Mouse (Mus musculus) brain, embryonic 14.5 days (tissue): ENCODE measurements around the gene Olfr699. TPM values are rescaled to one million over a fixed set of nuclear protein-coding genes. Genes with fewer than 3 reads are reported as not detected.
"Not testable (repeated sequence)": the region's sequence is repeated elsewhere in the genome, so short reads cannot be mapped to it uniquely, and the experiment has no call there.

Source experiments
- DNase-seq: peaks from one replicate; pipeline ENCODE4 v3.0.0-alpha.2; 2011; ENCODE audit warnings: low read depth
- CTCF ChIP-seq: fragments of 200-500 bp; IDR thresholded peaks from 2 replicates; pipeline ENCODE4 v1.5.1; 2012; ENCODE audit warnings: inconsistent platforms, mild to moderate bottlenecking, moderate library complexity, borderline replicate concordance; ENCODE audit not compliant: insufficient read depth, insufficient read length; ENCODE audit errors: extremely low read depth
- POLR2A ChIP-seq: fragments of 200-500 bp; IDR thresholded peaks from 2 replicates; pipeline ENCODE4 v1.6.1; 2012; ENCODE audit warnings: mild to moderate bottlenecking, inconsistent platforms, borderline replicate concordance; ENCODE audit not compliant: poor library complexity, insufficient read depth, insufficient read length, severe bottlenecking; ENCODE audit errors: extremely low read depth
- polyA plus RNA-seq: library from polyadenylated mRNA; depleted of rRNA; stranded (reverse); fragments of >200 nt; gene quantifications from 2 replicates; pipeline ENCODE4 v1.2.3, GENCODE M21; 2012; rRNA removed

Olfr699 gene
- not detected in 2 replicates for polyA plus RNA-seq

- TF ChIP-seq POLR2A, result no peak
- TF ChIP-seq CTCF, result no peak
- DNase-seq, result no peak
These were observed at the start of gene Olfr699 for GRCm38 (mm10) chr7:106793098-106793497. TSS of gene Olfr699 (minus strand) at chr7:106793198.

DNA sequence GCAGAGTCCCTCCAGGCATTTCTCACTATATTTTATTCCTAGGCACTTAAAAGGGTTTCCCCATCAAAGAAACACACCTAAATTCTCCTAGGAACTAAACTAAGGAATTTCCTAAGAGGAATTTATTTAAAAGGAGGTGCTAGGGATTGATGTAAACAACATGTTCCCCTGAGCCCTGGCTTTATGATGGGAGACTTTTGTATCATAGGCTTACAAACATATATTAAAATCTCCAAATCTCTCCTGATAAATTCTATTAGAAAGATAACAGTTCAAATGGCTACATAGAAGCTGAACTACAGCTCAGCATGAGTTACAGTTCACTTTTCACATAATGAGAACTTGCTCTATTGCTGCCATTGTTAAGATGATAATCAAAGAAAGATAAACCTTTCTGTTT, 40.8 kb upstream of the Olfr699 start, which contains the start of gene Olfr702:
Gene Olfr702 (minus strand): TSS at position 101 of the 400 bp plus-strand sequence.
- TF ChIP-seq CTCF, result no peak
- no peak for TF ChIP-seq POLR2A
- no peak for DNase-seq

DNA sequence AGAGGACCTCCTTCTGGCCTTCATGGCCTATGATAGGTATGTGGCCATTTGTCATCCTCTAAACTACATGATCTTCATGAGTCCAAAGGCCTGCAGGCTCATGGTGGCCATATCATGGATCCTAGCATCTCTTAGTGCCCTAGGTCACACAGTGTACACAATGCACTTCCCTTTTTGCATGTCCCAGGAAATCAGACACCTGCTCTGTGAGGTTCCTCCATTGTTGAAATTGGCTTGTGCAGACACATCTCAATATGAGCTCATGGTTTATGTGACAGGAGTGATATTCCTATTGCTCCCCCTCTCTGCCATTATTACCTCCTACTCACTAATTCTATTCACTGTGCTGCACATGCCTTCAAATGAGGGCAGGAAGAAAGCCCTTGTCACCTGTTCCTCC, 25.4 kb upstream of the Olfr699 start:
- no peak for DNase-seq
- TF ChIP-seq CTCF, result no peak
- no peak for TF ChIP-seq POLR2A

DNA sequence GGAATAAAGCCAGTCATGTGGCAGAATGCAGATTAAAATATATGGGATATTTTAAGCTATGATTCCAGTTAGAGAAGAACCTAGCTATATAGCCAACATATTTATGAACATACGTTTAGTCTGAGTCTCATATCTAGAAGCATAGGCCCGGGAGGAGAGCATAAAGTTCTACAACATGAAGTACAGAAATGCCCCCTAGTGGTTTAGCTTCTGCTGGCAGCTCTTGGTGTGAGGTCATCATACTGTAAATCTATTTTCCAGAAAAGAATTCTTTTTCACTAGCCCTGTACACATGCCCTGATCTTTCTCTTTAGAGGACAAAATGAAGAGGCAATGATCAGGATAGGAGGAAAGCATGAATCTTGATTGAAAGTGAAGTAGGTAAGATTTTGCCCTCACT, 22.8 kb upstream of the Olfr699 start:
- DNase-seq, result peak; percentile 1
- TF ChIP-seq POLR2A (no peak), CTCF (peak; percentile 3; the same call in 1 of the 2 replicates)

DNA sequence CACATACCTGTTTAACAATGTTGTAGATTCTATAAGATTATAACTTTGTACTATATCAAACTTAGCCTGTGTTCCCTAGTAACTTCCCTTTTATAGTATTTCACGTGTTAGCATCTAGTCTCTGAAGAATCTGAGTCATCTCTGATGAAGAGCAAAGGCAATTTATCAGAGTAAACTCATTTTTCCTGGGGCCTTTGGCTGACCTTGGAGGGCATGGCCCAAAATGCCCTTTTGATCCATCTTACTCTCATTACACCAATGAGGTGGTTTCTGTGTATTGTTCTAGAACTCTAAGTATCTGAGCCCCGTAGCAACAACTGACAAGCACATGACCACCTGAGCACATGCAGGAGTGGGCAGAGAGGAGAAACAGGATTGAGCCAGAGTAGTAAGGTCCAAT, 20.8 kb upstream of the Olfr699 start, which contains the start of gene Olfr701:
Gene Olfr701 (plus strand): TSS at position 301 of the 400 bp plus-strand sequence.
- TF ChIP-seq POLR2A (no peak), CTCF (no peak)
- no peak for DNase-seq

DNA sequence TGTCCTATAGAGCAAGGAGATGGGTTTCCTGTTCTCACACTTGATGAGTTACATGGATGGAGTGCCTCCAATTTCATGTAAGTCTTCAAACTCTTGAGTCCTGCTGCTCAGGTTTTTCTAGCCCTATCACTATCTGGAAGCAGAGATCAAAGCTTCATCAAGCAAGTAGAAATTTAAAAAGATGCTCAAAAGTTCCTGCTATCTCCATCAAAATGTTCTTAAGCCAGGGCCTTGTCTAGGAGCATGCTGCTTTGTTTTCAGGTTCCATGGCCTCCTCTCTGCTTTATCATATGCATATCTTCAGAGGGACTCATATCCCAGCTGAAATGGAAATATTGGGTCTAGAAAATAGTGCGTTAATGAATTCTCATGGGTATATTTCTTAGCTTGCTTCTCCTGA, 15.7 kb upstream of the Olfr699 start, which contains the start of gene Olfr700:
Gene Olfr700 (minus strand): TSS at position 101 of the 400 bp plus-strand sequence.
- no peak for TF ChIP-seq POLR2A
- TF ChIP-seq CTCF, result no peak
- no peak for DNase-seq

GRCm38 (mm10) chr7:106788330-106788729, 4.7 kb downstream of the Olfr699 start:
- DNase-seq, result no peak
- TF ChIP-seq POLR2A, result no peak
- no peak for TF ChIP-seq CTCF

DNA sequence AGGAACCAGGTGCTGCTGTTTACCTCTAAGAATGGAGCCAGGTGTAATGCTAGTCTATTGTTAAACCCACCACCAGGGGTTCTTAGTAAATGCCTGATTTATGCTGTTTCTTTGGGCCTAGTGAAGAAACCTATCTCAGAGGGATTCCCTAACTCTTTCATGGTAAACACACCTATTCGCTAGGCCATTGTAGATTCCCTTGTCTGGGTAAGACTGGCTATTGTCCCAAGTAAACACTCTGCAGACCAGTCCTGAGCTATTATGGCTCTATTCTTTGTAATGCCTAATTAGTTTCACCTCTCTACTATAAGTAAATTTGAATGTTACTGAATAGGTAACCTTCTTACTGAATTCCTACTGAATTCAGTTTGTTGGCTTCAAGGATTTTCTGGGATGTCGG, 32.0 kb downstream of the Olfr699 start:
- not testable (repeated sequence) for DNase-seq

GRCm38 (mm10) chr7:106758800-106759199, 34.2 kb downstream of the Olfr699 start:
- no peak for TF ChIP-seq POLR2A
- TF ChIP-seq CTCF, result no peak
- no peak for DNase-seq

DNA sequence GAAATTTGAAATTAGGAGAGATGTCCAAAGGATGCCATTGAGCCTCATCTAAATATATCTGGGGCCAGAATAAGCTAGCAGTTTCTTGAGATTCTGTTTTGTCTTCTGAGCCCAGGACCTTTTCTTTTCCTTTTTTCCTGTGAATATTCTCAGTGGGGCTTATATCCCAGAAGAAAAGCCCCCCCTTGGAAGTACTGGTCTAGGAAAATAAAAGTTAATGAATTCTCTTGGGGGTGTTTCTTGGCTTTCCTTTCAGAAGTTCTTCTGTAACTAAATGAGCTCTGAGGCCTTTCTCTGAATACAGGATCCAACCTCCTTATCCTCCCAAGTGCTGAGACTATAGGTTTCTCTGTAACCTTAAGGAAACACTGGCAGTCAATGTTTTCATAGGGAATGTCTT, 37.7 kb downstream of the Olfr699 start, which contains the start of gene Olfr698:
Gene Olfr698 (minus strand): TSS at position 101 of the 400 bp plus-strand sequence.
- TF ChIP-seq CTCF (no peak), POLR2A (no peak)
- DNase-seq, result no peak

DNA sequence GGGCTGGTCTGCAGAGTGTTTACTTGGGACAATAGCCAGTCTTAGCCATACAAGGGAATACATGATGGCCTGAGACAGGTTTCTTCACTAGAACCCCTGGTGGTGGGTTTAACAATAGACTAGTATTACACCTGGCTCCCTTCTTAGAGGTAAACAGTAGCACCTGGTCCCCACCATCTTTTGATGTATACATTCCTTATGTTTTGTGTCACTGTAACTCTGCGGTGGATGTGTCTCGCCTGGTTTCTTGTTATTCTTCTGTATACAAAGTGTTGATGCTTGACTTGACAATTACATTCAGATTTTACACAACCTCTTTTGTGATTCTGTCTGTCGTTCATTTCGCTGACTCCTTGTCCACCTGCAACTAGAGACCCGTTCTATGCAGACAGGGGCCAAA, 47.2 kb downstream of the Olfr699 start:
- no peak for DNase-seq
- no peak for TF ChIP-seq CTCF
- no peak for TF ChIP-seq POLR2A

DNA sequence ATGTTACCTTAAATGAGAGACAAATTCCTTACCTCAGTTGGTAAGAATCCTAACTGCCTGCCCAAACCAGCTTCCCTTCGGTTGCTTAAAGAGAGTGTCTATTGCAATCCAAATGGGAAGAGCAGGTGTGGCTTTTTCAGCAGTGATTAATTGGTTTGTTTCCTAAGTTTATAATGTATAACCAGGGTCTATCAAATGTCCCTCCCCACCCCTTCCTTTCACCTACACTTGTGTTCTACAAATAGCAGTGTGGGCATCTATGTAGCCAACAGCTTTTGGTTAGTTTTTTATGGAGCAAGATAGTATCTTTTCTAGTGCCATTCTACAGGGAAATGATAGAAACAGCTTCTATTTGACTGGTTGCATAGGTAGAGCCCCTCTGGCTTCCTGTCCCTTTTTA, 50.7 kb downstream of the Olfr699 start, which contains the start of gene Olfr697:
Gene Olfr697 (minus strand): TSS at position 101 of the 400 bp plus-strand sequence.
- DNase-seq, result no peak
- TF ChIP-seq CTCF (no peak), POLR2A (no peak)

Other genes with a start within 250 kb of the Olfr699 start
- 0.01 TPM in 1 of 2 replicates, not detected in the other for gene Olfr693, start 112.6 kb downstream of the Olfr699 start, polyA plus RNA-seq
- not detected in 2 replicates for gene Olfr694, start 101.4 kb downstream of the Olfr699 start, polyA plus RNA-seq
- not detected in 2 replicates for gene Olfr695, start 76.8 kb downstream of the Olfr699 start, polyA plus RNA-seq
- not detected in 2 replicates for gene Olfr697, start 50.8 kb downstream of the Olfr699 start, polyA plus RNA-seq
- not detected in 2 replicates for gene Olfr698, start 37.8 kb downstream of the Olfr699 start, polyA plus RNA-seq
- not detected in 2 replicates for gene Olfr700, start 15.6 kb upstream of the Olfr699 start, polyA plus RNA-seq
- gene Olfr701, start 20.9 kb upstream of the Olfr699 start, polyA plus RNA-seq, result not detected in 2 replicates
- not detected in 2 replicates for gene Olfr702, start 40.7 kb upstream of the Olfr699 start, polyA plus RNA-seq
- gene Olfr703, start 50.2 kb upstream of the Olfr699 start, polyA plus RNA-seq, result not detected in 2 replicates
- gene Olfr704, start 70.0 kb upstream of the Olfr699 start, polyA plus RNA-seq, result not detected in 2 replicates
- not detected in 2 replicates for gene Olfr705, start 83.7 kb upstream of the Olfr699 start, polyA plus RNA-seq
- gene Olfr706, start 95.0 kb upstream of the Olfr699 start, polyA plus RNA-seq, result not detected in 2 replicates
- not detected in 2 replicates for gene Olfr707, start 108.0 kb upstream of the Olfr699 start, polyA plus RNA-seq
- not detected in 2 replicates for gene Olfr1532-ps1, start 114.8 kb upstream of the Olfr699 start, polyA plus RNA-seq
- not detected in 2 replicates for gene Olfr709-ps1, start 139.0 kb upstream of the Olfr699 start, polyA plus RNA-seq
- not detected in 2 replicates for gene Olfr710, start 155.1 kb upstream of the Olfr699 start, polyA plus RNA-seq
- gene Olfr6, start 170.7 kb upstream of the Olfr699 start, polyA plus RNA-seq, result not detected in 2 replicates
- not detected in 2 replicates for gene Olfr711, start 182.3 kb upstream of the Olfr699 start, polyA plus RNA-seq
- gene Olfr2, start 212.9 kb upstream of the Olfr699 start, polyA plus RNA-seq, result not detected in 2 replicates
- gene Olfr713, start 238.0 kb upstream of the Olfr699 start, polyA plus RNA-seq, result not detected in 2 replicates